ENCODE assay signal across 9 mouse cellular contexts in the genomic region with DNA sequence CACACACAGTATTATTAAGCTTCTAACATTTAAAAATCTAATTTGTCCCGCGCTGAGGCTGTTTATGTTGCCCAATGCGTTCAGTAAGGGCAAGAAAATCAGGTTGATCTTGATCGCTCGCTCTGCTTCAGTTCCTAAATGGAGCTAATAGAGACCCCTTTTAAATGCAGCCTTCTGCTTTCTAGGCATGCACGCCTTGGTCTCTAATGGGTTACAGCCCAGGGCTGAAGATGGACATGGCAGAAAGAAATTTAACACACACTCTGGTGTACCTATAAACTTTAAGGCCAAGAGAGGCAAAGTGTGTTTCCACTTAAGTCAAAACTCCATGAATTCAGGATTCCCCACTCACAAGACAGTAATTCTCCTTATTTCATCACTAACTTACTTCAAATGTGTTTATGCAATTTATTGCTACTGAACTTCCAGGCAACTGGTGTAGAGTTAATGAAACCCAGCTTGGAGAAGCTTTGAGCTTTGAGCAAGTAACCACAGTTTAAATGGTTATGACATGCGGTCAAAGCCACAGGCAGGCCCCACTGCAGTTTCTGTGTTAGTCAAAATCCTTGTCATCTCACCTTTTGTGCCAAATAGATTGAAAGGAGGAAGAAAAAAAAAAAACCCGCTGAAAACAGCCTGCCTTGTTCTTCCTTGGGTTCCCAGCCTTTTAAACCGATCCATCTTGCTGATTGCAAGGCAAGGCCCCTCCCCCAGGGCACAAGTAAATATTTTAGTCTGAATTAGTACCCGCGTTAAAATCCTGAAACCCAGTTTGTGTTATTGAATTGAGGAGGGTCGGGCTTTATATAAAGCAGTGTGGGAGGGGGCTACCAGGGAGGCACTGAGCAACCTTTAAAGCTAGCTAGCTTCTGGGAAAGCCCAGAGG. TPM values are rescaled to one million over a fixed set of nuclear protein-coding genes. Genes with fewer than 3 reads are reported as not detected.
DNase-seq lines count a peak whose midpoint lies in the region; TF ChIP-seq lines count a peak whose summit lies in the region.
"Had no signal": no experiment of that assay in that cellular context is flagged by ENCODE, and none has a peak within 500 bp of the region (broad histone marks: within the 10 kb centered on the region; RNA-seq: fewer than 3 reads in every experiment).

No protein-coding gene starts in this region.

- H3K4me3 ChIP-seq in heart, embryonic 10.5 days: peak overlapping the region; percentile 85
- no peak overlapping the region for H3K4me3 ChIP-seq in CH12.LX (replicated peaks in 1 of 3; ENCODE audit: low read depth in 2 of 3, low read length in 2 of 3, poor library complexity in 1 of 3)

- TF ChIP-seq EP300 in CH12.LX (IDR thresholded peaks at IDR 0.05; ENCODE audit: low read length): no peak

- no peak for TF ChIP-seq POLR2A in CH12.LX (IDR thresholded peaks at IDR 0.05; ENCODE audit: low read depth, low read length)

- no peak for DNase-seq in heart, embryonic 10.5 days (ENCODE audit: low spot score)
- DNase-seq in heart, postnatal 25 days (ENCODE audit: low spot score): no peak
- DNase-seq in CH12.LX (ENCODE audit: extremely low read depth): no peak
- DNase-seq in forelimb bud, embryonic 11.5 days (ENCODE audit: low read depth, low spot score): peak; percentile 82
- peak; percentile 60 for DNase-seq in mesoderm, embryonic 11.5 days (ENCODE audit: low read depth, low spot score)
- no peak for DNase-seq in left cerebral cortex, postnatal 4 days
- DNase-seq in thymus, postnatal 4 days: no peak
- no peak for DNase-seq in frontal cortex, postnatal 14 days (ENCODE audit: low spot score in 2 of 2)
- DNase-seq: layer of hippocampus, adult 9-11 months had no signal

- H3K9me3 ChIP-seq in heart, embryonic 10.5 days: no peaks in the 10 kb centered on the region
- H3K9me3 ChIP-seq in CH12.LX (replicated peaks; ENCODE audit: low read length): no peaks in the 10 kb centered on the region

- H3K79me2 ChIP-seq in CH12.LX (replicated peaks; ENCODE audit: control insufficient read depth, extremely low read depth, insufficient read depth, poor library complexity, severe bottlenecking): no peaks in the 10 kb centered on the region

- dilution Hi-C loops in CH12.LX (cut with MboI; ENCODE audit: extremely low pct_ligation_motif_present, extremely low pct_unique_long_range_greater_than_20kb, low sequenced_read_pairs): no loop called here

- in situ Hi-C loops in CH12.LX (cut with MboI; ENCODE audit: low pct_ligation_motif_present, low pct_unique_long_range_greater_than_20kb, low sequenced_read_pairs): no loop called here

- H3K9ac ChIP-seq in CH12.LX (ENCODE audit: insufficient read depth, low read depth): no peak overlapping the region

- intact Hi-C loops in heart, postnatal 25 days (cut with DNase I): no loop called here
- intact Hi-C loops in left cerebral cortex, postnatal 4 days (cut with DNase I): loop anchor here (5.0 kb wide), 1 partner anchor 241 kb away; no protein-coding TSS in a partner anchor

- TF ChIP-seq CTCF in CH12.LX (conservative IDR thresholded peaks at IDR 0.05 in 1 of 2, IDR thresholded peaks at IDR 0.05 in 1 of 2; ENCODE audit: low read depth in 2 of 2, low read length in 2 of 2): no peak

- no peaks in the 10 kb centered on the region for H3K36me3 ChIP-seq in heart, embryonic 10.5 days
- H3K36me3 ChIP-seq in CH12.LX (replicated peaks in 1 of 2; ENCODE audit: control insufficient read depth in 1 of 2, insufficient read depth in 1 of 2, low read length in 1 of 2): no peaks in the 10 kb centered on the region

- peaks cover 5% of the 10 kb centered on the region; the same call in 1 of the 2 replicates for H3K27me3 ChIP-seq in heart, embryonic 10.5 days (ENCODE audit: insufficient read depth, poor library complexity, severe bottlenecking)
- H3K27me3 ChIP-seq in CH12.LX (replicated peaks): peaks cover 19% of the 10 kb centered on the region

- no peak for TF ChIP-seq RAD21 in CH12.LX (IDR thresholded peaks at IDR 0.05; ENCODE audit: low read depth, low read length)

- 40% methylated on average over 12 of the region's 12 CpGs for WGBS in heart, embryonic 10.5 days

- no peak overlapping the region for H3K4me2 ChIP-seq in CH12.LX (ENCODE audit: insufficient read depth, low read depth, poor library complexity, severe bottlenecking)

- peaks cover 76% of the 10 kb centered on the region for H3K4me1 ChIP-seq in heart, embryonic 10.5 days
- peaks cover 3 to 16% of the 10 kb centered on the region in 2 experiments for H3K4me1 ChIP-seq in CH12.LX (ENCODE audit: control insufficient read depth in 1 of 2, insufficient read depth in 2 of 2)

- H3K27ac ChIP-seq in heart, embryonic 10.5 days: peak overlapping the region; percentile 97
- H3K27ac ChIP-seq in CH12.LX (ENCODE audit: insufficient read depth, low read depth): no peak overlapping the region

TF ChIP-seq in CH12.LX, 34 proteins besides CTCF, POLR2A, EP300 and RAD21:
- TF ChIP-seq ZNF384 (IDR thresholded peaks at IDR 0.05; ENCODE audit: low read depth, low read length) (peak; percentile 33; the same call in 1 of the 2 replicates), MAFK (IDR thresholded peaks at IDR 0.05; ENCODE audit: insufficient replicate concordance, low read length) (no peak), MEF2A (IDR thresholded peaks at IDR 0.05; ENCODE audit: borderline replicate concordance, low read depth, low read length) (no peak), MAX (IDR thresholded peaks at IDR 0.05; ENCODE audit: low read length) (no peak)

RNA-seq across cellular contexts. Expression of a gene that starts 3.9 kb away (rescaled TPM):
- polyA plus RNA-seq in heart, embryonic 10.5 days (2016; fragmentation: Nextera tagmentation; extraction: Ambion mirVana): 8.8 and 9.1 TPM in 2 replicates
- total RNA-seq in heart, postnatal 25 days (2021): 1 to 10 TPM; 6.3 to 8.3 TPM
- total RNA-seq in CH12.LX (2012; rRNA removed): not detected in 2 replicates
- 0.08 TPM in 1 of 2 replicates, not detected in the other for total RNA-seq in CH12.LX (2014; rRNA removed)
- polyA plus RNA-seq in CH12.LX (2012; ENCODE audit: insufficient read length, low read depth): 0.11 TPM in 1 of 2 replicates, not detected in the other
- 10 to 100 TPM; 51.8 to 54.2 TPM for total RNA-seq in left cerebral cortex, postnatal 4 days (2021)

Comparison
In these comparisons a context has a peak if more than half of its experiments do, and no peak if none do; other contexts are left out.
1. DNase-seq: peak in forelimb bud, embryonic 11.5 days (single experiment) and mesoderm, embryonic 11.5 days (single experiment); none in heart, embryonic 10.5 days (single experiment), heart, postnatal 25 days (single experiment), CH12.LX (single experiment), left cerebral cortex, postnatal 4 days (single experiment), thymus, postnatal 4 days (single experiment) and frontal cortex, postnatal 14 days (0 of 2).
2. RNA of a gene that starts 3.9 kb away (total RNA-seq): 51.8 to 54.2 TPM in left cerebral cortex, postnatal 4 days and 6.3 to 8.3 TPM in heart, postnatal 25 days; 0.08 TPM in CH12.LX; every median in the first group is over 4 times any median in the second.